Mouse (Mus musculus) layer of hippocampus, adult 2 months (tissue): Measurements from ENCODE around the gene Slc20a1. TPM values are rescaled to one million over a fixed set of nuclear protein-coding genes. Genes with fewer than 3 reads are reported as not detected.

Source experiments
- DNase-seq, 2 experiments: peaks; one replicate each; pipeline ENCODE4 v3.0.0; 2022; ENCODE audit warnings: low spot score in 2 of 2
- H3K27ac ChIP-seq: fragments of 200-600 bp; 2 replicates; pipeline ENCODE4 v1.8.1; 2022
- H3K4me3 ChIP-seq: fragments of 200-600 bp; 2 replicates; pipeline ENCODE4 v1.8.1; 2022; ENCODE audit warnings: mild to moderate bottlenecking
- CTCF ChIP-seq: fragments of 200-600 bp; conservative IDR thresholded peaks from 2 replicates; pipeline ENCODE4 v1.8.1; 2022; ENCODE audit warnings: antibody characterized with exemption, mild to moderate bottlenecking, moderate library complexity
- total RNA-seq, 2 experiments: library from RNA; stranded (reverse); gene quantifications; 2 replicates each; pipeline ENCODE4 v1.2.3; 2021

Slc20a1 gene
- total RNA-seq, 2 experiments from 2014 or later: 110 to 124 TPM

GRCm38 (mm10) chr2:129197843-129198435 lies 625 bp upstream of the Slc20a1 start:
- no peak for TF ChIP-seq CTCF
- H3K4me3 ChIP-seq: peak overlapping the region; percentile 92
- peak overlapping the region; percentile 93 for H3K27ac ChIP-seq
- no peak for DNase-seq

GRCm38 (mm10) chr2:129199328-129200085 lies 943 bp downstream of the Slc20a1 start:
- TF ChIP-seq CTCF: no peak
- DNase-seq: no peak
- H3K4me3 ChIP-seq: peak overlapping the region; percentile 92
- peak overlapping the region; percentile 93 for H3K27ac ChIP-seq

- no peak for TF ChIP-seq CTCF
- DNase-seq: no peak
- Histone ChIP-seq H3K4me3 (no peak overlapping the region), H3K27ac (no peak overlapping the region)
These were observed 6.4 kb downstream of the Slc20a1 start for GRCm38 (mm10) chr2:129205000-129205399.

- DNase-seq: no peak
- no peak for TF ChIP-seq CTCF
- Histone ChIP-seq H3K4me3 (no peak overlapping the region), H3K27ac (peak overlapping the region; percentile 53)
These were observed 8.3 kb downstream of the Slc20a1 start for GRCm38 (mm10) chr2:129206824-129207223.

- no peak for DNase-seq
- Histone ChIP-seq H3K4me3 (no peak overlapping the region), H3K27ac (0 out of 2 replicates have a peak overlapping the region, but pooled peaks have one; percentile 18)
- TF ChIP-seq CTCF: no peak
These were observed 9.7 kb downstream of the Slc20a1 start for GRCm38 (mm10) chr2:129208181-129208746.

GRCm38 (mm10) chr2:129210089-129210749 lies 11.7 kb downstream of the Slc20a1 start:
- H3K27ac ChIP-seq: 0 out of 2 replicates have a peak overlapping the region, but pooled peaks have one; percentile 10
- no peak for TF ChIP-seq CTCF
- H3K4me3 ChIP-seq: no peak overlapping the region
- DNase-seq: no peak

GRCm38 (mm10) chr2:129211255-129211654 lies 12.7 kb downstream of the Slc20a1 start:
- Histone ChIP-seq H3K4me3 (no peak overlapping the region), H3K27ac (peak overlapping the region; percentile 55; the same call in 1 of the 2 replicates)
- peak; percentile 68 for TF ChIP-seq CTCF
- peak in 1 of 2 experiments; percentile 32 for DNase-seq

- Histone ChIP-seq H3K27ac (peak overlapping the region; percentile 55), H3K4me3 (no peak overlapping the region)
- no peak for DNase-seq
- no peak for TF ChIP-seq CTCF
These were observed 13.4 kb downstream of the Slc20a1 start for GRCm38 (mm10) chr2:129211957-129212356.

GRCm38 (mm10) chr2:129212566-129212965 lies 14.0 kb downstream of the Slc20a1 start:
- no peak for DNase-seq
- no peak for TF ChIP-seq CTCF
- Histone ChIP-seq H3K4me3 (no peak overlapping the region), H3K27ac (no peak overlapping the region; the same call in 1 of the 2 replicates)

GRCm38 (mm10) chr2:129214774-129215173 lies 16.2 kb downstream of the Slc20a1 start:
- TF ChIP-seq CTCF: no peak
- no peak overlapping the region for H3K27ac ChIP-seq
- no peak for DNase-seq
- no peak overlapping the region for H3K4me3 ChIP-seq

- Histone ChIP-seq H3K4me3 (no peak overlapping the region), H3K27ac (peak overlapping the region; percentile 77)
- DNase-seq: no peak
- no peak for TF ChIP-seq CTCF
These were observed 19.1 kb downstream of the Slc20a1 start for GRCm38 (mm10) chr2:129217612-129218185.

GRCm38 (mm10) chr2:129218537-129219105 lies 20.1 kb downstream of the Slc20a1 start:
- Histone ChIP-seq H3K27ac (peak overlapping the region; percentile 77), H3K4me3 (no peak overlapping the region)
- DNase-seq: peak in 1 of 2 experiments; percentile 22
- no peak for TF ChIP-seq CTCF
